Mouse (Mus musculus) heart, embryonic 15.5 days (tissue): ENCODE measurements at regions not wholly inside any gene's neighbourhood (a gene's known extent, or its start where the extent isn't known, plus 50 kb on each side); places are given as distances from the start of the nearest gene placed in this dataset.

Experiments used
- ATAC-seq: fragments of 200-750 bp; cut with Nextera tagmentation; replicated peaks from 2 replicates; pipeline ENCODE4 v1.8.0; 2017; ENCODE audit warnings: low read depth, moderate TSS enrichment; ENCODE audit not compliant: insufficient number of reproducible peaks, insufficient read depth, low FRiP score
- H3K27ac ChIP-seq: fragments of 300-500 bp; sonication (generic); 2 replicates; pipeline ENCODE4 v1.5.1; 2015; ENCODE audit warnings: mild to moderate bottlenecking, inconsistent platforms
- H3K27me3 ChIP-seq: fragments of 300-500 bp; sonication (generic); 2 replicates; pipeline ENCODE4 v1.6.1; 2015; ENCODE audit warnings: inconsistent platforms
- H3K36me3 ChIP-seq: fragments of 300-500 bp; sonication (generic); 2 replicates; pipeline ENCODE4 v1.6.1; 2015; ENCODE audit warnings: mild to moderate bottlenecking, inconsistent platforms
- H3K4me1 ChIP-seq: fragments of 300-500 bp; sonication (generic); replicated peaks from 2 replicates; pipeline ENCODE4 v1.6.1; 2015; ENCODE audit warnings: inconsistent platforms
- H3K4me2 ChIP-seq: fragments of 300-500 bp; sonication (generic); 2 replicates; pipeline ENCODE4 v1.6.1; 2015; ENCODE audit warnings: inconsistent platforms, mild to moderate bottlenecking, moderate library complexity
- H3K4me3 ChIP-seq: fragments of 300-500 bp; sonication (generic); 2 replicates; pipeline ENCODE4 v1.5.1; 2015; ENCODE audit warnings: mild to moderate bottlenecking, inconsistent platforms
- H3K9ac ChIP-seq: fragments of 300-500 bp; sonication (generic); 2 replicates; pipeline ENCODE4 v1.6.1; 2015; ENCODE audit warnings: mild to moderate bottlenecking, inconsistent platforms
- H3K9me3 ChIP-seq: fragments of 300-500 bp; sonication (generic); replicated peaks from 2 replicates; pipeline ENCODE4 v1.6.1; 2016; ENCODE audit warnings: inconsistent platforms
- WGBS: fragments of 180-500 bp; shearing (Covaris S2); methylation state at CpG from one replicate; pipeline ENCODE4 v1.1.7; 2015; ENCODE audit warnings: mixed read lengths; 5-methylcytosine and 5-hydroxymethylcytosine counted together

DNA sequence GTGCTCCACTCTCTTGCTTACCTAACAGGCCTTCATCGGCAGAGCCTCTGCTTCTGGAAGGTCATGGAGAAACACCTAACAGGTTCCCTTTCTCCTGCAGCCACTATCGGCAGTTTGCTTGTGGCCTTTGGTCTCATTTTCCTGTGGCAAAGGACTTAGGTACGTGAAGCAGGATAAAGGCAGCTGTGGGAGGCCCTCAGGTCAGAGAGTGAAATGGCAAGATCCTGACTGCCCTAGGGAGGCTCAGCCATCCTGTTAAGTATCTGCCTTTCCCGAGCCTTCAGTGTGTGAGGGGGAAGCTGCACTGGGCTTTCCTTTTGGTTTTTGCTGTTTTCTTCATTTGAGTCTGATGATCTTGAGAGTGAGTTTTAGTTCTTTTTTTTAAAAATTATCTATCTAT, 228.8 kb downstream of the Foxo1 start:
- Histone ChIP-seq H3K36me3 (no peaks in the 10 kb centered on the region), H3K4me3 (no peak overlapping the region), H3K27ac (no peak overlapping the region), H3K4me1 (no peaks in the 10 kb centered on the region), H3K27me3 (no peaks in the 10 kb centered on the region; the same call in 1 of the 2 replicates), H3K4me2 (no peak overlapping the region), H3K9ac (no peak overlapping the region), H3K9me3 (no peaks in the 10 kb centered on the region)
- 79% methylated on average over 4 of the region's 4 CpGs for WGBS
- no peak for ATAC-seq

- no peaks in the 10 kb centered on the region for H3K9me3 ChIP-seq
- no peak overlapping the region for H3K9ac ChIP-seq
- no peak for ATAC-seq
- no peak overlapping the region for H3K4me3 ChIP-seq
- no peak overlapping the region for H3K27ac ChIP-seq
- H3K27me3 ChIP-seq, result no peaks in the 10 kb centered on the region; the same call in 1 of the 2 replicates
- no peaks in the 10 kb centered on the region for H3K36me3 ChIP-seq
- no peak overlapping the region for H3K4me2 ChIP-seq
- H3K4me1 ChIP-seq, result no peaks in the 10 kb centered on the region
Measured at GRCm38 (mm10) chr3:52495401-52495800, 227.3 kb downstream of the Foxo1 start.

- no peak overlapping the region for H3K9ac ChIP-seq
- WGBS, result 63% methylated on average over 2 of the region's 2 CpGs
- no peak for ATAC-seq
- no peaks in the 10 kb centered on the region; the same call in 1 of the 2 replicates for H3K27me3 ChIP-seq
- no peak overlapping the region for H3K27ac ChIP-seq
- no peaks in the 10 kb centered on the region for H3K9me3 ChIP-seq
- H3K4me1 ChIP-seq, result no peaks in the 10 kb centered on the region
- H3K4me3 ChIP-seq, result no peak overlapping the region
- H3K4me2 ChIP-seq, result no peak overlapping the region
- no peaks in the 10 kb centered on the region for H3K36me3 ChIP-seq
Measured at GRCm38 (mm10) chr3:52494924-52495323, 226.8 kb downstream of the Foxo1 start.

DNA sequence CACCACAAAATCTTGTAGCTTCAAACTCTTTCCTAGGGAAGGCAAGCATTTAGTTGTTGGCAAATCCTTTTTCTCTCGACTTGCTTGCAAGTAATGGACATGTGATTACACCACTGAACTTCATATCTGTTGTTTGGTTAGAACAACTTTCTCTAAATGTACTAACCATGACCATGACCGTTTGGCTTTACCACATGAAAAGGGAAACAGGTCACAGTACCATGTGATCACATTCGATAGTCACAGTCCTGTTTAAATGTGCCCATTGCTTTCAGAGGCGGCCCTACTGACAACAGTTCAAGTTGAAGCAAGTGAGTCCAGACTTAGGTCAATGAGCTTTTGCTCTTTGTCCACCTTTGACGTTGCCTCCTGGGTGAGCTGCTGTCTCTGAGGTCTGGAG, 211.1 kb downstream of the Foxo1 start:
- Histone ChIP-seq H3K27me3 (no peaks in the 10 kb centered on the region), H3K36me3 (no peaks in the 10 kb centered on the region), H3K4me1 (no peaks in the 10 kb centered on the region), H3K9ac (no peak overlapping the region), H3K4me2 (no peak overlapping the region), H3K27ac (no peak overlapping the region), H3K9me3 (no peaks in the 10 kb centered on the region), H3K4me3 (no peak overlapping the region)
- WGBS, result 77% methylated on average over 5 of the region's 5 CpGs
- ATAC-seq, result no peak

- 72% methylated on average over 4 of the region's 4 CpGs for WGBS
Measured at GRCm38 (mm10) chr3:52469900-52470299, 201.8 kb downstream of the Foxo1 start.

DNA sequence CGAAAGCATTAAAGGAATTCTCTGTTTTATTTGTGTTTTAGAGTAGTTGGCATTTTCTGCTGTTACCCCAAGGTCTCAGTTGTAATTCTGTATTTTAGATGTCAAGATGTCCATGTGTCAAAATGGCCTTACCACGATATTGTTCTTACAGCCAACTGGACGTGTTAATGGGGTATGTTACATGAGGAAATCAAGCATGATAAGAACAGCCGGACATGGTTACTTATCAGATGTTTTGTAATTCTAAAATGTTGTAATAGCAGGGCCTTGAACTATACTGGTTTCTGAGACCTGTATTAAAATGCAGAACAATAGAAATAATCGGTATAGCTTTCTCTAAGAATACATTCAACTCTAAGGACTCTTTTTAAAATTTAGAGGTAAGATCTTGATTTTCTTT, 201.3 kb downstream of the Foxo1 start:
- Histone ChIP-seq H3K4me1 (no peaks in the 10 kb centered on the region), H3K9ac (no peak overlapping the region), H3K9me3 (peaks cover 9% of the 10 kb centered on the region), H3K36me3 (no peaks in the 10 kb centered on the region), H3K4me2 (no peak overlapping the region), H3K27ac (no peak overlapping the region), H3K27me3 (no peaks in the 10 kb centered on the region), H3K4me3 (no peak overlapping the region)
- no peak for ATAC-seq
- WGBS, result 83% methylated on average over 5 of the region's 5 CpGs

More at GRCm38 (mm10) chr3:52469900-52470299, 201.8 kb downstream of the Foxo1 start:
- peaks cover 9% of the 10 kb centered on the region for H3K9me3 ChIP-seq
- H3K4me2 ChIP-seq, result no peak overlapping the region
- H3K9ac ChIP-seq, result no peak overlapping the region
- ATAC-seq, result no peak
- no peak overlapping the region for H3K27ac ChIP-seq
- no peak overlapping the region for H3K4me3 ChIP-seq
- no peaks in the 10 kb centered on the region for H3K27me3 ChIP-seq
- no peaks in the 10 kb centered on the region for H3K36me3 ChIP-seq
- H3K4me1 ChIP-seq, result no peaks in the 10 kb centered on the region

DNA sequence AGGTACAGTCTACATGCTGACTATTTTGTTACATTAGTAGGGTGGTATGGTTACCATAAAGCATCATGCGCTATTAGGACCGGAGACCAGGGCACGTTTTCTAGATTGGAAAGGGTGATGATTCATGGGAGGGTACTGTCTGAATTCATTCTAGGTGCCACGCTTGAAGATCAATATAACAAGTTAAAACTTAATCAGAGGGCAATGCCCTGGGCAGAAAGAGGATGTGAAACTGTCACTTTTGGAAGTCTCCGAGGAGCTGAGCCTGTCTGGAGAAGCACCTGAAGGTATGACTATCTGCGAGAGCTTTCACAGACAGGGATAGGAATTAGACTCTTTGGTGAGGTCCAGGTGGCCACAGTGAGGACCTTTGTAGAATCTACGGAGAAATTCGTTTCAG, 200.2 kb downstream of the Foxo1 start:
- WGBS, result 88% methylated on average over 8 of the region's 8 CpGs
- ATAC-seq, result no peak

DNA sequence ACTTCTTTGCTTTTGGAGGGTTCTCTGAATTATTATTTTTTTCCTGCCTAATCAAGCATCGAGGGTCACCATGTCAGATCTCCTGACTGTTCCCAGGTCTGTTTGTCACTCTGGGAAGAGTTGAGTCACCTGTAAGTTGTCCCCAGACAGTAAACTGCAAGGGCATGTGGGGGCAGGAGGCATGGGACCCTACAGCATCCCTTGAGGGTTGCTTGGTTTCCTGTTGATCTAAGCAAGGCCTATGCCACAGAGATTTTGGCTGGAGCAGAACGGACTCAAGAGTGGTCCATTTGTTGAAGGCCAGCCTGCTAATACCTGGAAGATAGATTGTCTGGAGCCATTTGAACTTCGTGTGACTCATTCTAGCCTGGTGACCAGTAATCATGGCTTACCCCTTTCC, 199.7 kb downstream of the Foxo1 start:
- no peak overlapping the region for H3K9ac ChIP-seq
- no peak overlapping the region for H3K4me2 ChIP-seq
- WGBS, result 73% methylated on average over 3 of the region's 3 CpGs
- no peak for ATAC-seq
- H3K36me3 ChIP-seq, result no peaks in the 10 kb centered on the region
- H3K27ac ChIP-seq, result no peak overlapping the region
- H3K4me3 ChIP-seq, result no peak overlapping the region
- no peaks in the 10 kb centered on the region for H3K4me1 ChIP-seq
- peaks cover 9% of the 10 kb centered on the region for H3K9me3 ChIP-seq
- H3K27me3 ChIP-seq, result no peaks in the 10 kb centered on the region

More for the DNA sequence above, 200.2 kb downstream of the Foxo1 start:
- no peak overlapping the region for H3K9ac ChIP-seq
- no peak overlapping the region for H3K4me2 ChIP-seq
- H3K4me3 ChIP-seq, result no peak overlapping the region
- no peaks in the 10 kb centered on the region for H3K4me1 ChIP-seq
- no peaks in the 10 kb centered on the region for H3K36me3 ChIP-seq
- H3K27me3 ChIP-seq, result no peaks in the 10 kb centered on the region
- no peak overlapping the region for H3K27ac ChIP-seq
- H3K9me3 ChIP-seq, result peaks cover 9% of the 10 kb centered on the region

DNA sequence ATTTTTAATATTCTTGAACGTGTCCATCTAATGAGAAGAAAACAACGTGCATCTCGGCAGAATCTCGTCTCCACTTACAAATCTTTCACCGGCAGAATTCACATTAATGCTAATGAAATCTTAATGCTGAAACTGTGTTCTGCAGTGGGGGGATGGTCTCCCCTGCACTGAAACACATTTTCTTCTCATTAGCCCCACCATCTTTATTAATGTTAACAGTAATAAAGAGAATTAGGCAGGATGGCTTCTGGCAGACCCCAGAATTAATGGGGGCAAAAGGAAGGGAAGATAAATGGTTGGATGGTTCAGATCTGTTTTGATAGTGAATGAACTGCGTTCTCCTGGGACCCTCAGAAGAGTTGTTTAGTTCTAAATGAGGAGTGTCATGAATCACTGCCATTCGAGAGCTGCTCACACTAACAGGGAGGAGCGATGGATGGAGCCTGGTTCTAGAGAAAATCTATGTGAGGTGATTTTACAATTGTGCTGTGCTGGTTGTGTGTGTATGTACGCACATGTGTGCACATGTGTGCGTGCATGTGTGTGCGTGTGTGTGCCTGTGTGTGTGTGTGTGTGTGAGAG, 198.9 kb downstream of the Foxo1 start:
- no peak overlapping the region for H3K4me3 ChIP-seq
- no peak overlapping the region for H3K9ac ChIP-seq
- H3K27ac ChIP-seq, result no peak overlapping the region
- WGBS, result 75% methylated on average over 11 of the region's 11 CpGs
- no peak overlapping the region for H3K4me2 ChIP-seq
- peaks cover 9% of the 10 kb centered on the region for H3K9me3 ChIP-seq
- H3K36me3 ChIP-seq, result no peaks in the 10 kb centered on the region
- H3K27me3 ChIP-seq, result no peaks in the 10 kb centered on the region
- no peak for ATAC-seq
- no peaks in the 10 kb centered on the region for H3K4me1 ChIP-seq

GRCm38 (mm10) chr3:52466571-52466970, 198.4 kb downstream of the Foxo1 start:
- Histone ChIP-seq H3K9ac (no peak overlapping the region), H3K36me3 (no peaks in the 10 kb centered on the region), H3K4me3 (no peak overlapping the region), H3K4me1 (no peaks in the 10 kb centered on the region), H3K4me2 (no peak overlapping the region), H3K27me3 (no peaks in the 10 kb centered on the region), H3K9me3 (peaks cover 6% of the 10 kb centered on the region), H3K27ac (no peak overlapping the region)
- 62% methylated on average over 3 of the region's 3 CpGs for WGBS
- ATAC-seq, result no peak

- H3K4me2 ChIP-seq, result no peak overlapping the region
- no peak for ATAC-seq
Measured at GRCm38 (mm10) chr3:52463911-52464310, 195.8 kb downstream of the Foxo1 start.

DNA sequence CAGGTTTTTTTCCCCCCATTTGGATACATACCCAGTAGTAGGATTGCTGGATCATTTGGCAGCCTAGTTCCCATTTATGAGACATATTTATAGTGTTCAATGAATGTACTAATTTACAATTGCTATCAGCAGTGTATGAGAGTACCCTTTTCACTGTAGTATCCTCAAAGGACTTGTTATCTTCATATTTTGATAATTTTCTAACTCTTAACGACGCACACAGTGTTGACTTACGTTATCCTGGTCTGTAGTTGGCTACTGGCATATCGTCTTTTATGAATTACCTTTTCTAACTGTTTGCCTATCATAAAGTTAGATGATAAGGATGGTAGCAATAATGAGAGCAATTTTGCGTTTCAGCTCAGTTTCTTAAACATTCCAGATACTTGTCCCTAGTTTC, 186.8 kb downstream of the Foxo1 start:
- H3K4me3 ChIP-seq, result no peak overlapping the region
- WGBS, result 63% methylated on average over 5 of the region's 5 CpGs
- H3K27me3 ChIP-seq, result no peaks in the 10 kb centered on the region
- no peak overlapping the region for H3K4me2 ChIP-seq
- no peaks in the 10 kb centered on the region for H3K9me3 ChIP-seq
- no peak overlapping the region for H3K27ac ChIP-seq
- no peak overlapping the region for H3K9ac ChIP-seq
- no peak for ATAC-seq
- H3K36me3 ChIP-seq, result no peaks in the 10 kb centered on the region
- no peaks in the 10 kb centered on the region for H3K4me1 ChIP-seq

More at GRCm38 (mm10) chr3:52463911-52464310, 195.8 kb downstream of the Foxo1 start:
- H3K9ac ChIP-seq, result no peak overlapping the region
- no peaks in the 10 kb centered on the region for H3K4me1 ChIP-seq
- H3K27me3 ChIP-seq, result no peaks in the 10 kb centered on the region
- no peaks in the 10 kb centered on the region for H3K9me3 ChIP-seq
- no peaks in the 10 kb centered on the region for H3K36me3 ChIP-seq
- H3K27ac ChIP-seq, result no peak overlapping the region
- no peak overlapping the region for H3K4me3 ChIP-seq
- 70% methylated on average over 7 of the region's 7 CpGs for WGBS
